Mouse (Mus musculus) MEL (cell line): ENCODE measurements around the gene Eif2s1. TPM values are rescaled to one million over a fixed set of nuclear protein-coding genes. Genes with fewer than 3 reads are reported as not detected.

ENCODE experiments used
- DNase-seq: peaks from one replicate; pipeline ENCODE4 v3.0.0; 2011; ENCODE audit warnings: low read depth, low spot score
- H3K27ac ChIP-seq: 2 replicates; pipeline ENCODE4 v1.5.1; 2012; ENCODE audit warnings: low read depth, mild to moderate bottlenecking, control low read depth, low read length, moderate library complexity; ENCODE audit not compliant: control insufficient read depth
- H3K27me3 ChIP-seq, 2 experiments: fragments of 150-350 bp in 1 of 2; sonication (generic) in 1 of 2; 2 replicates each; pipeline ENCODE4 v1.6.1; 2012; ENCODE audit warnings: low read length in 2 of 2, mild to moderate bottlenecking in 2 of 2, improper control_type of control experiment in 1 of 2, moderate library complexity in 1 of 2; ENCODE audit not compliant: insufficient read depth in 2 of 2, control insufficient read depth in 1 of 2
- H3K36me3 ChIP-seq, 2 experiments: 2 replicates each; pipeline ENCODE4 v1.6.1; 2012 to 2014; ENCODE audit warnings: low read length in 2 of 2, improper control_type of control experiment in 1 of 2, inconsistent platforms in 1 of 2, mild to moderate bottlenecking in 1 of 2; ENCODE audit not compliant: insufficient read depth in 2 of 2, control insufficient read depth in 1 of 2
- H3K4me1 ChIP-seq, 2 experiments: fragments of 150-350 bp in 1 of 2; sonication (generic) in 1 of 2; 2 replicates each; pipeline ENCODE4 v1.6.1; 2012; ENCODE audit warnings: low read length in 2 of 2, improper control_type of control experiment in 1 of 2, mild to moderate bottlenecking in 1 of 2; ENCODE audit not compliant: insufficient read depth in 2 of 2, control insufficient read depth in 1 of 2
- H3K4me3 ChIP-seq, 2 experiments: fragments of 150-350 bp in 1 of 2; sonication (generic) in 1 of 2; 2 replicates each; pipeline ENCODE4 v1.5.1; 2012; ENCODE audit warnings: low read depth in 2 of 2, low read length in 2 of 2, mild to moderate bottlenecking in 2 of 2, moderate library complexity in 2 of 2, control low read depth in 1 of 2, improper control_type of control experiment in 1 of 2; ENCODE audit not compliant: control insufficient read depth in 1 of 2, insufficient read depth in 1 of 2
- H3K79me2 ChIP-seq: 2 replicates; pipeline ENCODE4 v1.6.1; 2012; ENCODE audit warnings: mild to moderate bottlenecking, low read length, moderate library complexity; ENCODE audit not compliant: control insufficient read depth, poor library complexity, insufficient read depth
- H3K9ac ChIP-seq: 2 replicates; pipeline ENCODE4 v1.6.1; 2012; ENCODE audit warnings: low read depth, mild to moderate bottlenecking, control low read depth, low read length, moderate library complexity; ENCODE audit not compliant: control insufficient read depth, poor library complexity, severe bottlenecking
- H3K9me3 ChIP-seq: fragments of 150-350 bp; sonication (generic); replicated peaks from 2 replicates; pipeline ENCODE4 v1.6.1; 2012; ENCODE audit warnings: mild to moderate bottlenecking, low read length, improper control_type of control experiment, moderate library complexity; ENCODE audit not compliant: insufficient read depth
- BHLHE40 ChIP-seq: IDR thresholded peaks from 2 replicates; pipeline ENCODE4 v1.6.1; 2012; ENCODE audit warnings: low read depth, mild to moderate bottlenecking, inconsistent platforms, low read length, improper control_type of control experiment, borderline replicate concordance
- EP300 ChIP-seq, 2 experiments: IDR thresholded peaks; 2 replicates each; pipeline ENCODE4 v1.6.1; 2011; ENCODE audit warnings: improper control_type of control experiment in 2 of 2, low read length in 2 of 2, low read depth in 1 of 2, mild to moderate bottlenecking in 1 of 2
- ETS1 ChIP-seq: IDR thresholded peaks from 2 replicates; pipeline ENCODE4 v1.6.1; 2012; ENCODE audit warnings: low read depth, mild to moderate bottlenecking, inconsistent platforms, low read length, improper control_type of control experiment, moderate library complexity
- GABPA ChIP-seq: IDR thresholded peaks from 2 replicates; pipeline ENCODE4 v1.6.1; 2012; ENCODE audit warnings: low read depth, mild to moderate bottlenecking, inconsistent platforms, low read length, improper control_type of control experiment, moderate library complexity
- JUND ChIP-seq: IDR thresholded peaks from 2 replicates; pipeline ENCODE4 v1.6.1; 2011; ENCODE audit warnings: low read depth, mild to moderate bottlenecking, improper control_type of control experiment, low read length
- MAX ChIP-seq: IDR thresholded peaks from 2 replicates; pipeline ENCODE4 v1.6.1; 2011; ENCODE audit warnings: low read length, improper control_type of control experiment
- NELFE ChIP-seq: IDR thresholded peaks from 2 replicates; pipeline ENCODE4 v1.6.1; 2011; ENCODE audit warnings: low read depth, low read length, improper control_type of control experiment
- POLR2AphosphoS2 ChIP-seq: IDR thresholded peaks from 2 replicates; pipeline ENCODE4 v1.6.1; 2011; ENCODE audit warnings: low read length, improper control_type of control experiment
- TCF12 ChIP-seq: IDR thresholded peaks from 2 replicates; pipeline ENCODE4 v1.6.1; 2014; ENCODE audit warnings: low read depth, mild to moderate bottlenecking, inconsistent platforms, low read length, improper control_type of control experiment, moderate library complexity
- ZKSCAN1 ChIP-seq: IDR thresholded peaks from 2 replicates; pipeline ENCODE4 v1.6.1; 2012; ENCODE audit warnings: low read depth, mild to moderate bottlenecking, inconsistent platforms, low read length, improper control_type of control experiment, moderate library complexity
- polyA plus RNA-seq, 2 experiments: library from polyadenylated mRNA; stranded (reverse) in 1 of 2; unstranded in 1 of 2; fragments of >175 nt in 1 of 2; fragments of >200 nt in 1 of 2; gene quantifications; 2 replicates each; pipeline versions ENCODE4 v1.2.1 to v1.2.4; 2012; ENCODE audit warnings: low replicate concordance in 2 of 2, low read depth in 1 of 2; ENCODE audit not compliant: insufficient read length in 2 of 2, insufficient read depth in 1 of 2, missing spikeins in 1 of 2
- total RNA-seq: library from RNA; depleted of rRNA; stranded (reverse); fragments of 300-350 nt; gene quantifications from 2 replicates; pipeline ENCODE4 v1.2.3, GENCODE M21; 2012; rRNA removed

Eif2s1 gene
- total and polyA plus RNA-seq, 3 experiments: 114 to 550 (median 197) TPM

DNA sequence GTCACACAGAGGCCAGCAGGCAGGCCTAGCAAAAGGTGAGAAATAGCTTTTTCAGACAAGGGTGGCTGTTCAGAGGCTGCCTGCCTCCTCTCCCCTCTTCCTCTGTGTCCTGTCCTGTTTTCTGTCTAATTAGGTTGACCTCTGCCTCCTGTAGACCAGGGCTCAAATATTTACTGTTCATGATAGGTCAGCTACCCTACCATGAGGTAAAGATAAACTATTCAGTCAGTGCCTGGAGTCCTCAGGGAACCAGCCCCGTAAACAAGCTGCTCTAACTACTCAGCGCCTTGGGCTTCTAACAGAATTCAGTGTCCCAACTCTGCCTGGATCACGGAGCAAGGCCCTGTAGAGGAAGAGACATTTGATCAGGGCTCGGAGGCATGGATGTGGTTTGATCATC is 74.9 kb downstream of the Eif2s1 start:
- Histone ChIP-seq H3K27ac (no peak overlapping the region), H3K79me2 (no peaks in the 10 kb centered on the region), H3K4me3 (no peak overlapping the region), H3K9ac (no peak overlapping the region), H3K4me1 (no peaks in the 10 kb centered on the region), H3K27me3 (peaks cover 0 to 2% of the 10 kb centered on the region in 2 experiments; a peak in 3 of 4 replicates), H3K36me3 (no peaks in the 10 kb centered on the region), H3K9me3 (no peaks in the 10 kb centered on the region)
- DNase-seq: no peak
- TF ChIP-seq BHLHE40: no peak
- TF ChIP-seq MAX: no peak
- no peak for TF ChIP-seq POLR2AphosphoS2
- no peak for TF ChIP-seq GABPA
- TF ChIP-seq EP300 (IDR thresholded peaks at IDR 0.05; ENCODE audit: low read depth in 1 of 2, low read length in 2 of 2): no peak
- TF ChIP-seq NELFE: no peak
- no peak for TF ChIP-seq JUND
- TF ChIP-seq ETS1: no peak
- no peak for TF ChIP-seq TCF12
- no peak for TF ChIP-seq ZKSCAN1
- TF ChIP-seq, all 39 proteins: peak for 0

Other genes with a start within 250 kb of the Eif2s1 start
- not detected in 2 replicates for gene Fam71d, start 170.3 kb upstream of the Eif2s1 start, total RNA-seq
- gene Fam71d, start 170.3 kb upstream of the Eif2s1 start, polyA plus RNA-seq: not detected
- gene Mpp5, start 112.9 kb upstream of the Eif2s1 start, total RNA-seq: 15.2 and 17.4 TPM in 2 replicates
- gene Mpp5, start 112.9 kb upstream of the Eif2s1 start, polyA plus RNA-seq: 100 to 1,000 TPM in 1 of 2 experiments, 10 to 100 TPM in 1; 15.1 to 143 TPM
- gene Atp6v1d, start 181 bp upstream of the Eif2s1 start, total RNA-seq: 27.0 and 28.0 TPM in 2 replicates
- gene Atp6v1d, start 181 bp upstream of the Eif2s1 start, polyA plus RNA-seq: 10 to 100 TPM in 1 of 2 experiments, not detected in 1; 51.7 TPM
- gene Plek2, start 45.1 kb downstream of the Eif2s1 start, total RNA-seq: 8.0 and 11.2 TPM in 2 replicates
- gene Plek2, start 45.1 kb downstream of the Eif2s1 start, polyA plus RNA-seq: 10 to 100 TPM in 1 of 2 experiments, not detected in 1; 17.7 TPM
- gene Tmem229b, start 145.8 kb downstream of the Eif2s1 start, total RNA-seq: 13.5 and 13.8 TPM in 2 replicates
- 10 to 100 TPM in 1 of 2 experiments, not detected in 1; 20.5 TPM for gene Tmem229b, start 145.8 kb downstream of the Eif2s1 start, polyA plus RNA-seq
- gene Plekhh1, start 167.3 kb downstream of the Eif2s1 start, total RNA-seq: 0.35 and 0.39 TPM in 2 replicates
- 1 to 10 TPM in 1 of 2 experiments, not detected in 1; 2.3 TPM for gene Plekhh1, start 167.3 kb downstream of the Eif2s1 start, polyA plus RNA-seq
- 6.4 and 9.5 TPM in 2 replicates for gene Pigh, start 227.8 kb downstream of the Eif2s1 start, total RNA-seq
- gene Pigh, start 227.8 kb downstream of the Eif2s1 start, polyA plus RNA-seq: 1 to 10 TPM in 1 of 2 experiments, not detected in 1; 7.2 TPM